Mouse (Mus musculus) brain, adult 2 months (tissue): ENCODE data around the gene Nav3.

Experiments
- DNase-seq: peaks from one replicate; pipeline ENCODE4 v3.0.0; 2011; ENCODE audit warnings: low read depth, low spot score

Nav3 gene

DNA sequence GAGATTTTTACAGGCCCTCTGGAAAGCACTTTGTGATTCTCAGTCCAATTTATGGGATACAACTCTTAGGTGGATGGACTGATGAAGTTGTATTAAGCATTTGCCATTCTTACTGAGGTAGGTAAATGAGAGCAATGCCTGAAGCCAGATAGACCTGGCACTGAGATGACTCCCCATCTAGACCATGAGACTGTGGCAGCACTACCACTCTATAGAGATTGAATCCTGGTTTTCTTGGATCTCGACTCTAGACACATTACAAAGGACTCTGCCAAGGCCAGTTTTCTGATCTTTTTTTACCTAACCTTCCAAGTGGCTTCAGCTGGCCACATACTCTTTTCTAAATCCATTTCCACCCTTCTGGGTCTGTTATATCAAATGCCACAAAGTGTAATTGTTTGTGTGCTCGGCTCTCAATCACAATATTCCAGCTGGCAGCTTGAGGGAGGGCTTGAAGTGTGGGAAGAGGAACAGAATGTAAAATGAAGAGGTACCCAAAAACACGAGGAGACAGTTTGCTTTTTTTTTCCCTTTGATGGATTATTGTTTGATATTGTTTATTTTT is 756.2 kb downstream of the Nav3 start:
- peak; percentile 69 for DNase-seq

GRCm38 (mm10) chr10:109690564-109690963 is 765.4 kb downstream of the Nav3 start:
- peak; percentile 97 for DNase-seq

- DNase-seq, result peak; percentile 98
Observed at GRCm38 (mm10) chr10:109684109-109685056, 771.6 kb downstream of the Nav3 start.

DNA sequence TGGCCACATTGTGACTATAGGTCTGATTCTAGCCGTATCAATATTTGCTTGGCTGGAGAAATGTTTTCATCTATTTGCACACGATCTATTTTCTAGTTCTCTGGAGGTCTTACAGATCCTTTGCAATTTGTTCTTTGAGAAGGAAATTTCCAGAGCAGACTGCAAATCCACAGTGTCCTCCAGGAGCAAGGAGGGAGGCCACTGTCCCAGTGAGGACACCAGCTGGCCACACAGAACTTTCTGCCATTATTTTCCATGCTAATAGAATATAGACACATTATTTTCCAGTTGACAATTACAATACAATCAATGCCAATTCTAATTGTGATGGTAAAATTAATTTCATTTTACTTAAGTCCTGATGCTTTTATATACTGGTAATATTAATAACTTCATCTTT is 783.1 kb downstream of the Nav3 start:
- DNase-seq, result peak; percentile 95

DNA sequence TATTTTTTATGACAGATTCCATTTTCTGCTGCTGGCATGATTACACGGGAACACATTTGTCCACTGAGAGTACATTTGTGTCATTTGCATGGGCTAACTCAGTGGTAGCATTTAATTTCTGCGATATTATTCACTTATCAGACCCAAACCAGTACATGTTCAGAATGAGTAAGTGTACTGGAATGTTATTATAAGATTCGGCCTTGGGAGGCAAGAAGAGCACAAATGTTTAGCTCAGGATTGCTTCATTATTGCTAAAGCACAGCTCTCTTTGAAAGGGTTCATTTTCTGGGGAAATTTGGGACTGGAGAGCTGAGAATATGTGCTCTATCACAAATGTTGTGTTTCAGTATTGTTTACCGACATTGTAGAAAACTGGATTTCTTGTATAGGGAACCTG is 788.6 kb downstream of the Nav3 start:
- DNase-seq, result no peak

DNA sequence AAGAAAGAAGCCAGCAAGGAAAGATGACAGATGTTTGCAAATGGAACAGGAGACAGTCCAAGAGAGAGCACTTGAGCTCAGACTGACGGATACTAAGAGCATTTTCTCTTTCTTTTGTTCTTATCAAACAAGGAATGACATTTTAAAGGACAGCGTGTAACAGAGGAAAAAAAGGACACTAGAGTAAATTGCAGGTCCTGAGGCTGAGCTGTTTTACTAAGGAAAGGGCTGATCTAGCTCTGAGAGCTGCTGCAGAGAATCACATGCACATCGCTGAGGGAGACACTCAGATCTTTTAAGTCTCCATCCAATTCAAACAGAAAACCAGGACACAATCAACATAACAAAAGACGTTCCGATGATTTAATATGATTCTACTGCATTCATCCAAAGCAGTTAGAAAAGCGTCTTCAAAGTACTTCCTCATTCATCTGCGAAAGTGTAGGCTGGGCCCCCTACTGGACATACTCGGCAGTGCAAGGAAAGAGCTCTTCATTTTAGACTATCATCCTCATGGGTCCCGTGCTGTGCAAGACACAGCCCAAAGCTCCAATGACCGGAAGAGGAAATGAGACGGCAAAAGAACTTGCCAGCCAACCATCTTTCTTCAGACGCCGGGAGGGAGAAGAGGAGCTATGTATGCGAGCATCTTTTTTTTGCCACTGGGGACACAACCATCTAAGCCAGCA is 791.2 kb downstream of the Nav3 start:
- peak; percentile 90 for DNase-seq

GRCm38 (mm10) chr10:109651516-109651915 is 804.5 kb downstream of the Nav3 start:
- DNase-seq, result peak; percentile 93

- DNase-seq, result peak; percentile 91
Observed at GRCm38 (mm10) chr10:109643598-109643997, 812.4 kb downstream of the Nav3 start.

DNA sequence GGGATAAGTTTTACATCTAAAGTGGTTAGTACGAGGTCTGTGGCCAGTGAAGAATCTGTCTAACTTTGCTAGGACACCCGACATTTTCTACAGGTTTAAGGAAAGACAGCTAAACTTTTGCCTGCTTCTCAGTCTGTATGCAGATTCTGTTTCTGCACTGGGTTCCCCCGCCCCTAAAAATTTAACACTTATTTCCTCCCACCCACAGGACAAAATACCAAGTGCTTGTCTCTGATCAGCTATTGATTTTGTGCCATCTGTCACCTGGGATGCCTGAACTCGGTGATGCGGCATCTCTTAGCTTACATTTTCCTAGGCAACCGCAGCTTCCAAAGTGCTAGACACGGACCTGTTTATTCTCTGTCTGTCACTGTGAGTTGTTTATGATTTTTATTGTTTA is 814.2 kb downstream of the Nav3 start:
- DNase-seq, result peak; percentile 45

- DNase-seq, result no peak
Observed at GRCm38 (mm10) chr10:109637702-109638101, 818.3 kb downstream of the Nav3 start.
